Mouse (Mus musculus) ovary, adult 18-20 months (tissue): Measurements from ENCODE around the gene Mrgprh.
"Not testable (repeated sequence)": the region's sequence is repeated elsewhere in the genome, so short reads cannot be mapped to it uniquely, and the experiment has no call there.

ENCODE experiments used
- DNase-seq: peaks from one replicate; pipeline ENCODE4 v3.0.0; 2022; ENCODE audit warnings: low spot score, mixed read lengths

Gene Mrgprh

DNA sequence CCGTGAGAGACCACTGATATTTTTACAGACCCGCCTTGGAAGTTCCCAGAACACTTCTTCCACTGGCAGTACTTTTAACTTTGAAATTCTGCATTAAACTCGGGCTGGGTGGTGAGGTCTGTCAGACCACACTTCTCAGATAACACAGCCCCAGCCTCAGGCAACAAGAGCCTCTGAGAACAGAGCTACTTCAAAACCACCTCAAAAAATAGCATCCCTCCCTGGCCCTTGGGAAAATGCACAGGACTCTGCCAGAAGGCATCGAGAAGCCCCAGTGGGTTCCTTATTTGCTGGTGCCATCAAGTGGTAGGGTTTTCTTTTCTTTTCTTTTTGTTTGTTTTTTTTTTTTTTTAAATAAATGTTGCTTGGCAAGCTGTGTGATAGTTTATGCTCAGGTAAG lies 7.2 kb upstream of the Mrgprh start:
- DNase-seq, result no peak

DNA sequence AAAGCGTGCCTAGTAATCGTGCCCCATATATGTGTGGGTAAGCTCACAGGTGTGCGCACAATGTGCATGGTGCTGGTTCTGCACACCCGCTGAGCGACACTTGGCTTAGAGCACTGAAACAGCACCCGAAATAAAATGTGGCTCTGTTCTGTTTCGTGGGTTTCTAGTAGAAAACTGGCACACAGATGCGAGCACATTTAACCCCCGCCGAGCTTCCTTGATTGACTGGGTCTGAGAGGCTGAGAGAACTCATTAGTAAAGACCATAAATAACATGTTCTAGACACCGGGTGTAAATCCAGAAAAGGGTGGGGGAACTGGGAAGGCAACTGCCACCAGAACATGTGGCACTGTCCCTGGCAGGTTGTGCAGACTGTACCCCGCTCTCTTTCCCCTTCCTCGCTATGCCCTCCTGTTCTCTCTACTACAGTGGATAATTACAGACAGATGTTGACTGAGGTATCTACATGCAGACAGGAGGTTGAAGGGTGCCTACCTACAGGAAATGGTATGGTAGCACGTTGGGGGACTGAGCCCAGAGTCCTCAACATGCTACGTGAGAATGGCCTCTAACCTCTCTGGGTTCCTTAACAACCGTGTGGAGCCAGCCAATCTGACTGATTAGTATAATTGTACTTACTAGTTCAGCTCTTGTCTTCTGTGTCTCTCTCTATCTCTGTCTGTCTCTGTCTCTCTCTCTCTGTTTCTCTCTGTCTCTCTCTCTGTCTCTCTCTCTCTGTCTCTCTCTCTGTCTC lies 3.4 kb upstream of the Mrgprh start:
- DNase-seq, result no peak

DNA sequence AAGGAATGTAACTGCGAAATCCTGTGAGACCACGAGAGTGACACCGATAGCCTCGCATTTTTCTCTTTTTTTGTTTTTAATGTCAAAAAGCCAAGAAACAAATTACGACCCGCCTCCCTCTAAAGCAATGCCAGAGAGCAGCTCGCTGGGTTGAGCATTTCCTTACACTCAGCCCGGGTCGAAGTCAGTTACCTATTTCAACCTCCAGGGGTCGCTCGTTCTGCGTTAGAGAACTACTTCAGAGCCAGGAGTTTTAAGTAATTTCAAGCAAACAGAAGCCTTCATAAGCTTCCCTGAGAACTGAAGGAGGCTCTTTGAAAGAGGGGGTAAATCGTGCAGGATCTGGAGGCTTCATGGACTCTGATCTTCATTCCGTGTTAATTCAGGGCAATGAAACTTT lies 4.3 kb downstream of the Mrgprh start:
- DNase-seq, result peak; percentile 48

DNA sequence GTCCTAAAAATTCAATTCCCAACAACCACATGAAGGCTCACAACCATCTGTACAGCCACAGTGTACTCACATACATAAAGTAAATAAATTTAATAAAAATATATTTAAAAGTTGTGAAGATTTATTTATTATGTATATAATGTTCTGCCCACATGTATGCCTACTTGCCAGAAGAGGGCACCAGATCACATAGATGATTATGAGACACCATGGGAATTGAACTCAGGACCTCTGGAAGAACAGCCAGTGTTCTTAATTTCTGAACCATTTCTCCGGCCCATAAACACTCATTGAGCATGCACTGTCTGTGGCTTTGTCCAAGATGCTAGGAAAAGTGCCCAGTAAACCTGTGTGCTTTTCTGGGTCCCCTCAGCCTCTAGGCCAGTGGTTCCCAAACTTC lies 5.4 kb downstream of the Mrgprh start:
- DNase-seq, result no peak

DNA sequence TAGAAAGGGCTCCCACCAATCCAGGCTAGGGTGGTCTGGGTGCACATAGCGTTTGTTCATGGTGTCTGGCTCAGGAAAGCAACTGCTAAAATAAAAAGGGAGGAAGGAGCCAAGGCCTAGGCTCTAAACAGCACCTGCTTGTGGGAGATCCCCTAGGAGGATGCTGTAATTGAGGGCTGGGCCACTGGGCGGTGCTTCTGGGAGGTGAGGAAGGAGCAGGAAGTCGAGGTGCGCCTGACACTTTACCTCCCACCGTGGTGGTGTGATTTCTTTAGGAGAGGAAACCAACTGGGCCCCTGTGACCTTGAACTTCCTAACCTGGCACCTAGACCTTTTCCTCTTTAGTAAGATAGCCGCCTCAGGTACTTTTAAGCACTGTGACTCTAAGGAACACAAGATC lies 10.8 kb downstream of the Mrgprh start:
- no peak for DNase-seq

DNA sequence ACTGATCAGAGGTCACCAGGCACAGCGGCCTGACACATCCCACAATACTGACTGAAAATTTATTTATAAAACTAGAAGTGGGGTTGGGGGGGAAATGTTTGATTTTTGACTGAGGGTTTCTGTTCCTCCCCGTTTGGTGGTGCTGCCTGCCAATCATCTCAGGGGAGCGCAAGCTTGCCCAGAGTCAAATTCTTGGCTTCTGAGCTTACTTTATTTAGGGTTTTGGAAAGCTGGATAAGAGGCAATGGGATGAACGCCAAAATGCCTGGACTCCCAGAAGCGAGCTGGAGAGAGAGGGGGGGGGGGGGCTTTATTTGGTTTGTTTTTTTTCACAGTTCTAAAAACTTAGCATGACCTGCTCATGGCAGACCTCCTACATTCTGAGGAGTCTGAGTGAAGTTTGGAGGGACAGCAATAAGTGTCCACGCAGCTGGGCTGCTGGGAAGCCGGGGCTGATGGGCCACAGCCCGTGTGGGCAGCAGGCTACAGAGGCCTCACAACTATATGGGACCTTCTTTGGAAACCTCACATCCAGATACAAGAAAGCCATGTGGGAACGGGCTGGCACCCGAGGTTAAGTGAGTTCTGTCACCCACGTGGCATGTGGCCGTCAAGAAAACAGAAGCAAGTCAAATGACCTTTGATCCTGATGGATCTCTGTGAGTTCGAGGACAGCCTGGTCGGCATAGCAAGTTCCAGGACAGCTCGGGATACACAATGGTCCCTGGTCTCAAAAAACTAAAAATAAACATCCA lies 11.4 kb downstream of the Mrgprh start:
- no peak for DNase-seq

DNA sequence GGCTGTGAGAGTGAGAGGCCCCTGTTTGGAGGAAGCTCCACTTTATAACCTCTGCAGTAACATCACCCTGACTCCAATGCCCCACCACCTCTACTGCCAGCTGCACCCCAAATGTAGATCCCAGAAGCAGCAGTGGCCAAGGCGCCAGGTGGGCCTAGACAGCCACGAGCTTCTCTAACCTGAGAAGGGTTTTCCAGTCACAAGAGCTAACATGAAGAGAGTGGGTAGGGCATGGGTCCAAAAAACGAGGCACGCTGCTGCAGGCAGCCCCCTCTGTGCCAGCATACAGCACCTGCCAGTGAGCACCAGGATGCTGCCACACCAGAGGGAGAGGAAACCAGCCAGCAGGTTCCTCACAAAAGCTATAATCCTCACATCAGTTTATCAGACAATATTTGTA lies 15.2 kb downstream of the Mrgprh start:
- no peak for DNase-seq

DNA sequence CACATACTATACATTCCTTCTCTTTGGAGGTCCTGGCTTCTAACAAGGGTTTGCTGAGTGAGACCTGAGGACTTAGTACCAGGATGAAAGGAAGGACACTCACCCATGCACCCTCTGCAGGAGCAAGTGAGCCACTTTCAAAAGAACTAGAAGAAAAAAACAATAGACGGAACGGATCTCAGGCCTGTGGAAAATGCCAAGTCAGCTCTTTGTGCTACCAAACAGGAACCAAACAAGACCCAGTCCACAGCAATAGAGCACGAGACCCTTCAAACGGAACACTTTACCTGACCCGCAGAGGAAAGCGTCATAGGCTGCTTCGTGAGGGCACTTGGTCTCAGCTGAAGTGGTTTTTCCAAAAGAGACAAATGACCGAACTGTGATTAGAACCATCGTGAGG lies 16.2 kb downstream of the Mrgprh start:
- DNase-seq, result no peak

DNA sequence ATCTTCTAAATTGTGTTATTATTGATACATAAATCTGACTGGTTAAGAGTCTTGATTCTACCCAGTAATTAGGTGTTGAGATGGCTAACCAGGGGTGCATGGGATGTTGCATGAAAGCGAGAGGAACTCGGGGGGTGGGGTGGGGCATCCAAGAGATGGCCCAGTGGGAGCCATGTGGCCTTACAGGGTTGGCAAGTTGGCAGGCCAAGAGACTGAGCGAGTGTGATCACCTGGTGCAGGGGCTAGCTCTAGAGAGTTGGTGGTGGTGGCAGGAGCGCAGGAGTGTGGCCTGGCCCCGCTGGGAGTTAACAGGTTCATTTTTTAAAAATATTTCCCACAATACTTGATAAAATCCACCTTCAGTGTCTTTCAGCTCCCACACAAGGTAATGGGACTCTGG lies 21.8 kb downstream of the Mrgprh start:
- no peak for DNase-seq

DNA sequence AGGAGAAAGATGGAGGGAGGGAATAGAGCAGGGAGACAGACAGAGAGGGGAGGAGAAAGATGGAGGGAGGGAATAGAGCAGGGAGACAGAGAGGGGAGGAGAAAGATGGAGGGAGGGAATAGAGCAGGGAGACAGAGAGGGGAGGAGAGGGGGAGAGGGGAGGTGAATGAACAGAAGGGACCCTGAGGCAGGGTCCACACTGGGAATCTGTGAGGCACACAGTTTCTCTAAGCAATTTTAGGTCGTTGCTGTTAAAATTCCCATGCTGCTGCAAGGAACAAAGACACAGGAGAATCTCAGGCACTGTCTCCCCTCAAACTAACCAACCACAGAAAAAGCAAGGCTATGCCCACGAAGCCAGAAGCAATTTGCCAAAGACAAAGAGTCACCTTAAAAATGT lies 22.8 kb downstream of the Mrgprh start:
- DNase-seq, result not testable (repeated sequence)

DNA sequence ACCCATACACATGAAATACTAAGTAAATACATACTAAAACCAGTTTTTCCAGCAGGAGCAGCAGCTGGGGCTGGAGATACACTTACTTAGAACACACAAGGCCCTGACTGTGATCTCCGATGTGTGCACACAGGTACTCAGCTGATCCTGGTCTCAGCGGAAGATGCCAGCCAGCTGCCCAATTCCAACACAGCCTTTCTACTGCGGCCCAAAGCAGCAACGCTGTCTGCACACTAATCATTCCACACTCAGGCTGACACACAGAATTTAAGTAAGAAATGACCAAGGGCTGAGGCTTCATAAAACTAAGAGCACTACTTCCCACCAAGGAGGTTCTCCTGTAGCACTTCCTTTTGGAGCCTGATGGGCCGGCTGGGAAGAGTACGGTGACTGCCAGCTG lies 26.5 kb downstream of the Mrgprh start:
- DNase-seq, result no peak

DNA sequence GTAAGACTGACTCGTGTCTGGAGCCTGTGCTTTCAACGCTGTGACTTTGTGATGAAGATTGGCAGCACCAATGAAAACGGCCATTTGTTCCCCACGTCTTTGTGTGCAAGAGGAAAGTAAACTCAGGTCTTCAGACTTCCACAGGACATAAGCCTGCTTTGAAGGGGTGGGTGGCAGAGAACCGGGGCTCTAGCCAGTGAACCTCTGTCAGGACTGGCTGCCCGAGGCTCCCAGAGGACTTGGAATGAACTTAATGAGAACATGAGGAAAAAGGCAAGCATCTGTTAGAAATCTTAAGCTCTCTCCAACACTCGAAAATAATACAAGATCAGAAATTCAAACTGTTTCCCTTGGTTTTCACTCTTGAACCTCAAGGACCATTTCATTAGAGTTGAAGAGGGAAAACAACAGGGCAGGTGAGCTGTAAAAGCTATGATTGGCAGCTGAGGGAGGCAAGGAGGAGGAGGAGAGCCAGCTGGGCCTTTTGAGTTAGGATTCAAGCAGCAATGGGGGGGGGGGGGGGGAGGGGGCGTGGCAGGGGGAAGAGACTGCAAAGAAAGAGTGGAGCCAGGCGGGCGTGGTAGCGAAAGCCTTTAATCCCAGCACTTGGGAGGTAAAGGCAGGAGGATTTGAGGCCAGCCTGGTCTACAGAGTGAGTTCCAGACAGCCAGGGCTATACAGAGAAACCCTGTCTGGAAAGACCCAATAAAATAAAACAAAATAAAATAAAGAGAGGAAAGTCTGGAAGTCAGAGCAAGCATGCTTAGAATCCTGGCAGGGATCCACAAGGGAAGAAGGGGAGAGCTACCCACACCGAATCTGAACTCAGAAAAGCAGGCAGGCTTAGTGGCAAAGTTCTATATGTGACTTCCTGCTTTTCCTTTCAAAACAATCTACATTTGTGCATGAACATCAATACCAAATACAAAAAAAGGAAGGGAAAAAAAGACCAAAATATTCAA lies 27.8 kb downstream of the Mrgprh start:
- no peak for DNase-seq

DNA sequence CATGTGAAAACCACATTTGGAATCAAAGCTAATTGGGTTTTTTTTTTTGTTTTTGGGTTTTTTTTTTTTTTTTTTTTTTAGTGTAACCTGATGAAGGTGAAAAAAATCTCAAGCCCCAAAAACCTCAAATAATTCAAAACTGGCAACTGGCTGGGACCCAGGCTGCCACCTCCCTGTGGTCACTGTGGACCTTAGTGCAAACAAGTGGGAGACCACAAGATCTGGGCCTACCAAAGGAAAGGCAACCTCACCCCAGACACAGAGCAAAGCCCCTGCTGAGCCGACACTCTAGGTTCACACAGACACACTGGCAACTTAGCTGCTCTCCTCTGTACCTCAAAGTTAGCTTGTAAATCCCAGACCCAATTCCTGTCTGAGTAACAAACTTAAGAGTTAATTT lies 28.5 kb downstream of the Mrgprh start:
- DNase-seq, result no peak

DNA sequence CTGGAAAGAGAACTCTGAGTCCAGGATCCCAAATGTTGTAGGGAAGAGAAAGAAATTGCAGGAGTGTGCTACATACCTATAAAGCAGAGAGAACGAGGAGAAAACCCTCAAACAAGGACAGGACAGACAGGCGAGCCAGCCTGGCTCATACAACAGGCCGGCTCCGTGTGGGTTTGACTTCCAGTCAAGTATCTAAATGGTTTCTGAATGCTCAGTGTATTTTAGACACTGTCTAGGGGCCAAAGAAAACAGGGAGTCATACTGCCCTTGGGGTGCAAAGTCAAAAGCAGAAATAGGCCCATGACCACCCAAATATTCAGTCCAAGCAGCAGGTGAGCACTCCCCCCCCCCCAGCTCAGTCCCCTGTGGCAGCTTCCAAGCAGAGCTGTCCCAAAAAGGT lies 30.0 kb downstream of the Mrgprh start:
- no peak for DNase-seq

DNA sequence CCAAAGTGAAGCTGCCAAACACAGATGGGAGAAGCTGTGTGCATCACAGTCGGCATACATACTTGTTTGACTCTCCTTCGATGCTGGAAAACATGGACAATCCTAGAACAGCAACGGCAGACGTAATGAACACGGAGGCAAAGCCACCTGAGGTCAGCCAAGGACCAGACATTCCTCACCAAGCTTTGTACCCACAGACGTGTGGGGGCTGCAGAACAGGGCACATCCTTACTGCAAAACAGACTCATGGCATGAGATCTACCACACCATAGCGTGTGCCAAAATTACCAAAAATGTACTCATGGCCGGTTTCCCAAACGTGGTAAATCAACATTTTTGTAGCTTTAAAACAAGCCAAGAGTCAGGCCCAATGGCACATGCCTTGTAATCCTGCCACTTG lies 30.6 kb downstream of the Mrgprh start:
- DNase-seq, result no peak

DNA sequence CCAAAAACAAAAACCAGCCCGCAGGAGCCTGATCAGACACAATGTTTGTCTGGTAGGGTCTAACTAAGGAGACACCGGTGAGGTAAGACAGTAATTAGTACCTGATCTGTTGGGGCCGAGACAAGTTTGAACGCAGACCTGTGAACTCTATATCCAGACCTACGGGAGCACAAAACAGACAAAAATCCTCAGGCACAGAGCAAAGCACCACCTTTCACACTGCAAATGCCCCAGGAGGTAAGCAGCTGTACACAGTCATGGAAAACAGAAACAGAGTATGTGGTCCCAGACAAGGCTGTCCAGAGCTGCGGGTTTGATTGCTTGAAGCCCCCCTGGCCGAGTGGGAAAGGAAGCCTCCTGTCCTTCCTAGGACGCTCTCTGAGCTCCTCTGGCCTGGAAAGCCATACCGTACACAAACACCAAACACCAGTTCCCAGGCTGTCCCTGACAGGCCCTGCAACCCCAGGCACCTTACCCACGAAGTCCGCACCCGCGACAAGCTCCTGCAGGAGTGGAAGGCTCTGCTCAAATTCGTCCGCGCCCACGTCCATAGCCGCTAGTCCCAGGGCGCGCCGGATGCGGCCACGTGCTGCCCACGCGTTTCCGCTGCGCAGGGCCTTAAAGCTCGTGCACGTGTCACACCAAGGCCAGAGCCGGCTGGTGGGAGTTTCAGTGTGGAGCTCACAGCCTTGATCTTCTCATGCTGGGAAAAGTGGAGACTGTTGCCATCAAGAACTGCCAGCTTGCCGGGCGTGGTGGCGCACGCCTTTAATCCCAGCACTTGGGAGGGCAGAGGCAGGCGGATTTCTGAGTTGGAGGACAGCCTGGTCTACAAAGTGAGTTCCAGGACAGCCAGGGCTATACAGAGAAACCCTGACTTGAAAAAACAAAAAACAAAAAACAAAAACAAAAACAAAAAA lies 33.8 kb downstream of the Mrgprh start, which contains the start of gene Pnldc1:
Gene Pnldc1 (minus strand): TSS at position 870 of the 920 bp plus-strand sequence.
- DNase-seq, result peak; percentile 10

DNA sequence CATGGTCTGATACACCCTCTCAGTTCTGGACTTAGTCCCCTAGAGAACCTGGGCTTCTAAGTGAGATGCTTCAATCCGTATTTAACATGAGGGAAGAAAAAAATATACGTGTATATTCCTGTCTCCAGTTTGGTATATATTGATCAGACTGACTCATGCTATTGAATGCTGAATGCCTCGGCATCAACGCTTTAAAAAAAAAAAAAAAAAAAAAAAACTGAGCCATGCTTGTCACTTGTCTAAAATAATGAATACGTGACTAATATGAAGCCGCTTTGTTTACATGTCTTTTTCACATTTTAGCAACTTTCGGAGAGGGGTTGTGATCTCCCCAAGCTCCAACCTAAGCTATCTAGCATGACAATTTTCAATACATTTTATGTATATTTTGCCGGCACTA lies 34.6 kb downstream of the Mrgprh start:
- DNase-seq, result no peak

DNA sequence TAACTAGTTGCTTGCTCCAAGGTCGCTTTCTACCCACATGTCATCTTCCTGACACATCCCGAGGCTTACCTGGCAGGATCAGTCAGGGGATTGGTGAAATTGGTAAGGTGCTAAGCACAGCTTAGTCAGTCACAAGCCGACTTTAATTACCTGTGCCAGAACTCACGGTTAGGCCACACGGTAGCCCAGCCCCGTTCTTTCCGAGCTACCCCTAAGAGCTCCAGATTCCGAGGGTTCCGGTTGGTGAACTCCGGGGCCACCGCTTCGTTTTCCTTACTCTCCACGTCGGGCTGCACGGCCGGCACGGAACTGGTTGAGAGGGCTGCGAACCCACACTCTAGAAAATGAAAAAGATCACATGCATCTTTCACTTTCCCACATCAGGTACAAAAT lies 39.6 kb downstream of the Mrgprh start, which contains the start of gene Tcp1:
Gene Tcp1 (plus strand): TSS at position 214 of the 393 bp plus-strand sequence.
- no peak for DNase-seq

DNA sequence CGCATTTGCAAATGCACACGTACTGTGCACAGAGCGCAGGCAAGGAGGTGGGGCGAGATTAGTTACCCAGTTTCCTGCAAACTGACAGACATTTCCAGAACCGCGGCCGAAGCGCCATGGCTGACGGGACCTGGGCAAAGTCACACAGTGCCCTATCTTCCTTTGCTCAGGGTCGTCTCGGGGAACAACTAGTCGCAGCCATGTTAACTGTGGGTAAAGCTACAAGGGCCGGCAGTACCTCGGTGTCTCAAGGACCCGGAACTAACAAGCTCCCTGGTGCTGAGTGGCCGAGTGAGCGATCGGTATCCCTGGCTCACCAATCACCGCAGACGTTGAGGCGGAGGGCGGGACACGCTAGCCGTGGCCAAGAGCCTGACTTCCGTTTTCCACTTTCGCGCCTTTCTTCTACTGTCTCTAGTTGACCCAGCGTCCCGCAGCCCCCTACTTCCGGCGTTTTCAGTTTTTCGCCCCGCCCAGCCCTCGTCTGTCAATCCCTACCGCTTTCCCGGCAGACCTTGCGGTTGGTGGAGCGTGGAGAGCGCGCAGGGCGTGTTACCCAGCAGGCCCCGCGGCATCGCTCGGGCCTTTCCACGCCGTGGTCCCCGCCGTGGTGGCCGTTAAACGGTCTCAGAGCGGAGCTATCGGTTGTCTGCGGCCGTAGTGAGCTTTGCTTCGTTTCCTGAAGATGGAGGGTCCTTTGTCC lies 40.2 kb downstream of the Mrgprh start, which contains the start of gene Mrpl18:
Gene Mrpl18 (minus strand): TSS at position 465 of the 703 bp plus-strand sequence.
- DNase-seq, result peak; percentile 99

DNA sequence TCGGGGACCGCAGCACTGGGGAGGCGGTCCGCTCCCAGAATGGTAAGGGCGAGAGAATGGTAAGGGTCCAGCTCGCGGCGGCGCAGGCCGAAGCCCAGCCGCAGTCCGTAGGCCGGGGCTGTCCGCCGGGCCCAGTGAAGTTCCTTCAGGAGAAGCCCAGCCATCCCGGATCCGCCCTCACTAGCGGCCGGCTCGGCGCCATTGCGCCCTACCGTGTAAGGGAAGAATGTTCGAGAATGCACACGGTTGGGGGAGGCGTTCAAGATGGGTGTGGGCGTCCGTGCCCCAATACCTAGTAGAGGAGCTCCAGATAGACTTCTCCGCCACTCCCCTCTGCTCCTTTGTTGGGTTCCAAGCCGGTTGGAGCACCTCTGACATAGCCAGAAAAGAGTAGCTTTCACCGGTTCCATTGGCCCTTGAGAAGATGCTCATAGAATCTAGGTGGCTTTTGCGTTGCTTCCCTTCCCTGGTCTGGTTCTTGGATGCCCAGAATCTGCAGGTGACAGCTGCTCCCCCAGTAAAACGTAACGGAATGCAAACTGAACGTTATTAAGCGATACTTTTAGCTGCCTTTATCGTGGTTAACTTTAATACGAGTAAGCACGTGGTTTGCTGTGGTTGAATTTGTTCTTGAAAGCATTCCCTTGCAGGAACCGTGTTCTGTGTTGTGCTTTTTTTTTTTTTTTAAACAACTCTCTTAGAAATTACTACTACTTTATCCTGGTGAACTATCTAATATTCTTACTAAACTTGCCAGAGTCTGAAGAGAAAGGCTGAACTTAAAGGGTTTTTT lies 41.0 kb downstream of the Mrgprh start:
- no peak for DNase-seq
